Mouse (Mus musculus): Measurements from ENCODE around the gene Dgat2. TPM values are rescaled to one million over a fixed set of nuclear protein-coding genes. Genes with fewer than 3 reads are reported as not detected.

Dgat2 gene
- polyA plus RNA-seq, 1 experiment, result 130 TPM

GRCm38 (mm10) chr7:99106714-99107270 lies 75.7 kb downstream of the Dgat2 start:
- DNase-seq, result no peak
- Histone ChIP-seq H3K4me1 (replicated peaks; ENCODE audit: control insufficient read depth, insufficient read depth, low read length) (peaks cover 14% of the 10 kb centered on the region), H3K36me3 (ENCODE audit: control insufficient read depth, insufficient read depth, low read length) (no peaks in the 10 kb centered on the region), H3K27ac (ENCODE audit: control insufficient read depth, insufficient read depth, low read length) (no peak overlapping the region), H3K27me3 (ENCODE audit: control insufficient read depth, insufficient read depth, low read length) (no peaks in the 10 kb centered on the region), H3K4me3 (ENCODE audit: control insufficient read depth, insufficient read depth, low read length) (no peak overlapping the region)
- 89% methylated on average over 4 of the region's 4 CpGs for WGBS
- TF ChIP-seq CTCF (IDR thresholded peaks at IDR 0.05; ENCODE audit: borderline replicate concordance, control insufficient read depth, extremely low read depth, insufficient read depth, low read length, poor library complexity), result no peak
- TF ChIP-seq POLR2A (IDR thresholded peaks at IDR 0.05; ENCODE audit: control insufficient read depth, extremely low read depth, insufficient read depth, low read length, poor library complexity), result no peak

Other genes with a start within 250 kb of the Dgat2 start
- 74.6 and 144 TPM in 2 replicates for gene Uvrag, start 41.6 kb downstream of the Dgat2 start, polyA plus RNA-seq (2012; rRNA removed)
- gene Mogat2, start 55.9 kb upstream of the Dgat2 start, polyA plus RNA-seq (2012; rRNA removed), result 0.32 and 0.61 TPM in 2 replicates
- 0.96 and 1.3 TPM in 2 replicates for gene Map6, start 84.7 kb upstream of the Dgat2 start, polyA plus RNA-seq (2012; rRNA removed)
- gene Serpinh1, start 170.5 kb upstream of the Dgat2 start, polyA plus RNA-seq (2012; rRNA removed), result 53.3 and 66.1 TPM in 2 replicates
- 13.9 and 18.5 TPM in 2 replicates for gene Gdpd5, start 198.7 kb upstream of the Dgat2 start, polyA plus RNA-seq (2012; rRNA removed)

Measured in thymus, adult 2 months (tissue).